Mouse (Mus musculus): Measurements from ENCODE around the gene Mfsd4b5.
"Not testable (repeated sequence)": the region's sequence is repeated elsewhere in the genome, so short reads cannot be mapped to it uniquely, and the experiment has no call there.

DNA sequence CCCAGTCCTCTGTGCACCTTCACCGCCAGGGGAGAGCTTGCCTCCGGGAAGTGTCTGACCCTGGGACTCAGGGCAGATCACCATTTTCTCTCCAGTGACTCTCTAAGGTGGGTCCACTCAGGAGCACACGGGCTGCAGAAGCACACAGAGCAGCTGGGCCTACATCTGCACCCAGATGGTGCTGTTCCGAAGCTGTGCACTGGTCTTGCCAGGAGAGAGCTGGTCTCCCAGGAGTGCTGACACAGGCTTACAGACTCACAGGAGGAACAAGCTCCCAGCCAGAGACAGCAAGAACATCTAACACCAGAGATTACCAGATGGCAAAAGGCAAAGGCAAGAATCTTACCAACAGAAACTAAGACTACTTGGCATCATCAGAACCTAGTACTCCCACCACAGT, 22.4 kb upstream of the Mfsd4b5 start:
- TF ChIP-seq CTCF (conservative IDR thresholded peaks at IDR 0.05; ENCODE audit: low read length); POU5F1 (IDR thresholded peaks at IDR 0.05; ENCODE audit: borderline replicate concordance, low read length); NANOG (IDR thresholded peaks at IDR 0.05; ENCODE audit: borderline replicate concordance, low read length): not testable (repeated sequence)

All from E14TG2a.4 (cell line).